Mouse (Mus musculus): Measurements from ENCODE around the gene Olfr202.
"Not testable (repeated sequence)": the region's sequence is repeated elsewhere in the genome, so short reads cannot be mapped to it uniquely, and the experiment has no call there.

Gene Olfr202

GRCm38 (mm10) chr16:59286693-59287092 lies at the start of gene Olfr202:
Olfr202 (minus strand) TSS chr16:59286793.
- no peak for DNase-seq (ENCODE audit: low read depth, low spot score)

- no peak for DNase-seq (ENCODE audit: low read depth, low spot score)
These were observed 44.4 kb upstream of the Olfr202 start, which contains the start of gene Olfr205 for GRCm38 (mm10) chr16:59331038-59331437. Olfr205 (minus strand) TSS chr16:59331138.

DNA sequence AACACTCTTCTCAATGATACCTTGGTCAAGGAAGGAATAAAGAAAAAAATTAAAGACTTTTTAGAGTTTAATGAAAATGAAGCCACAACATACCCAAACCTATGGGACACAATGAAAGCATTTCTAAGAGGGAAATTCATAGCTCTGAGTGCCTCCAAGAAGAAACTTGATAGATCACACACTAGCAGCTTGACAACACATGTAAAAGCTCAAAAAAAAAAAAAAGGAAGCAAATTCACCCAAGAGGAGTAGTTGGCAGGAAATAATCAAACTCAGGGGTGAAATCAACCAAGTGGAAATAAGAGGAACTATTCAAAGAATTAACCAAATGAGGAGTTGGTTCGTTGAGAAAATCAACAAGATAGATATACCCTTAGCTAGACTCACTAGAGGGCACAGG lies 36.7 kb upstream of the Olfr202 start:
- not testable (repeated sequence) for DNase-seq (ENCODE audit: low read depth, low spot score)

GRCm38 (mm10) chr16:59318148-59318547 lies 31.6 kb upstream of the Olfr202 start, which contains the start of gene Olfr204:
Olfr204 (minus strand) TSS chr16:59318248.
- DNase-seq (ENCODE audit: low read depth, low spot score) = no peak

GRCm38 (mm10) chr16:59298581-59298980 lies 12.0 kb upstream of the Olfr202 start, which contains the start of gene Olfr203:
Olfr203 (plus strand) TSS chr16:59298881.
- no peak for DNase-seq (ENCODE audit: low read depth, low spot score)

GRCm38 (mm10) chr16:59287576-59287975 lies 983 bp upstream of the Olfr202 start:
- DNase-seq (ENCODE audit: low read depth, low spot score) = not testable (repeated sequence)

- DNase-seq (ENCODE audit: low read depth, low spot score) = no peak
These were observed 3.1 kb downstream of the Olfr202 start for GRCm38 (mm10) chr16:59283476-59283875.

DNA sequence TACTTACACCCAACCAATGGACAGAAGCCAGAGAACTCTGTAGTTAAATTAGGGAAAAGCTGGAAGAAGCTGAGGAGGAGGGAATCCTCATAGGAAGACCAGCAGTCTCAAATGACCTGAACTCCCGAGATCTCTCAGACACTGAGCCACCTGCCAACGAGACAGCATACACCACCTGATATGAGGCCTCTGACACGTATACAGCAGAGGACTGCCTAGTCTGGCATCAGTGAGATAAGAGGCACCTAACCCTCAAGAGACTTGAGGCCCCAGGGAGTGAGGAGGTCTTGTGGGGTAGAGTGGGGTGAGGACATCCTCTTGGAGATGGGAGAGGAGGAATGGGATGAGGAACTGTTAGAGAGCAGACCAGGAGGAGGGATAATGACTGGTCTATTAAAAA lies 6.1 kb downstream of the Olfr202 start:
- DNase-seq (ENCODE audit: low read depth, low spot score) = no peak

GRCm38 (mm10) chr16:59272532-59272931 lies 14.1 kb downstream of the Olfr202 start, which contains the start of gene Olfr201:
Olfr201 (minus strand) TSS chr16:59272632.
- DNase-seq (ENCODE audit: low read depth, low spot score) = not testable (repeated sequence)

- not testable (repeated sequence) for DNase-seq (ENCODE audit: low read depth, low spot score)
These were observed 17.5 kb downstream of the Olfr202 start for GRCm38 (mm10) chr16:59269097-59269496.

GRCm38 (mm10) chr16:59249684-59250083 lies 36.9 kb downstream of the Olfr202 start:
- DNase-seq (ENCODE audit: low read depth, low spot score) = no peak
